19 mouse cellular contexts compared by ENCODE assay signal in the genomic region with DNA sequence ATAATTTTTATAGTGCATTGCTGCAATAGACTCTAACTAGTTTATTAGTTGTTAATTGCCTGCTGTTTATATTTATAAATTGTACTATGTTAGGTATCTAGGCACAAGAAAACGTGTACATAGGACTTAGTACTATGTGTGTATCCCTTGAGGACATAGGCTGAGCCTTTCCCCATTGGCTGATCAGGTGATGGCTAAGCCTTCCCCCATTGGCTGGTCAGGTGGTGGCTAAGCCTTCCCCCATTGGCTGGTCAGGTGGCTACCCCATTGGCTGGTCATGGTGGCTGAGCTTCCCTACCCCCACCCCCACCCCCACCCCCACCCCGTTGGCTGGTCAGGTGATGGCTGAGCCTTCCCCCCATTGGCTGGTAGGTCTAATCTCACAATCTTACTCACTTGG. TPM values are rescaled to one million over a fixed set of nuclear protein-coding genes. Genes with fewer than 3 reads are reported as not detected.
DNase-seq lines count a peak whose midpoint lies in the region; ATAC-seq and TF ChIP-seq lines count a peak whose summit lies in the region.
"Had no signal": no experiment of that assay in that cellular context is flagged by ENCODE, and none has a peak within 500 bp of the region (broad histone marks: within the 10 kb centered on the region; RNA-seq: fewer than 3 reads in every experiment).

No protein-coding gene starts in this region.

- no peak overlapping the region for H3K4me3 ChIP-seq in heart, postnatal 0 days (ENCODE audit: low read depth, low read length)
- H3K4me3 ChIP-seq in liver, embryonic 13.5 days (replicated peaks), result no peak overlapping the region
- no peak overlapping the region for H3K4me3 ChIP-seq in liver, embryonic 11.5 days (ENCODE audit: low read depth, low read length)
- H3K4me3 ChIP-seq: embryonic facial prominence, embryonic 12.5 days; heart, embryonic 12.5 days; hindbrain, embryonic 12.5 days had no signal

- peaks cover 15% of the 10 kb centered on the region for H3K4me1 ChIP-seq in heart, postnatal 0 days (ENCODE audit: control insufficient read depth, insufficient read depth)
- no peaks in the 10 kb centered on the region for H3K4me1 ChIP-seq in liver, embryonic 13.5 days (replicated peaks)
- H3K4me1 ChIP-seq in liver, embryonic 11.5 days (replicated peaks; ENCODE audit: control insufficient read depth, insufficient read depth, low read length), result no peaks in the 10 kb centered on the region
- H3K4me1 ChIP-seq: embryonic facial prominence, embryonic 12.5 days had no signal

- H3K36me3 ChIP-seq in heart, postnatal 0 days (replicated peaks; ENCODE audit: control insufficient read depth, insufficient read depth, low read length), result peaks cover 5% of the 10 kb centered on the region; the same call in 1 of the 2 replicates
- peaks cover 46% of the 10 kb centered on the region for H3K36me3 ChIP-seq in liver, embryonic 13.5 days
- H3K36me3 ChIP-seq in liver, embryonic 11.5 days (ENCODE audit: control insufficient read depth, insufficient read depth, low read length), result no peaks in the 10 kb centered on the region; the same call in 1 of the 2 replicates
- H3K36me3 ChIP-seq: embryonic facial prominence, embryonic 12.5 days had no signal

- no peak for TF ChIP-seq EP300 in heart, postnatal 0 days (IDR thresholded peaks at IDR 0.05; ENCODE audit: low read depth)

- WGBS in heart, postnatal 0 days, result 80% methylated on average over 2 of the region's 2 CpGs
- WGBS in liver, embryonic 13.5 days (ENCODE audit: insufficient replicate concordance), result 68% methylated on average over 2 of the region's 2 CpGs
- 81% methylated on average over 2 of the region's 2 CpGs for WGBS in liver, embryonic 11.5 days

- H3K9me3 ChIP-seq in heart, postnatal 0 days (replicated peaks; ENCODE audit: control insufficient read depth, low read length), result no peaks in the 10 kb centered on the region
- no peaks in the 10 kb centered on the region for H3K9me3 ChIP-seq in liver, embryonic 13.5 days (replicated peaks)
- H3K9me3 ChIP-seq in liver, embryonic 11.5 days (ENCODE audit: control insufficient read depth, low read length), result no peaks in the 10 kb centered on the region
- H3K9me3 ChIP-seq: embryonic facial prominence, embryonic 12.5 days; heart, embryonic 12.5 days; hindbrain, embryonic 12.5 days had no signal

- no peak overlapping the region for H3K9ac ChIP-seq in heart, postnatal 0 days (replicated peaks; ENCODE audit: low read depth, low read length)
- no peak overlapping the region for H3K9ac ChIP-seq in liver, embryonic 13.5 days
- H3K9ac ChIP-seq in liver, embryonic 11.5 days (ENCODE audit: low read depth, low read length), result no peak overlapping the region
- H3K9ac ChIP-seq: embryonic facial prominence, embryonic 12.5 days; heart, embryonic 12.5 days; hindbrain, embryonic 12.5 days had no signal

- H3K27ac ChIP-seq in heart, postnatal 0 days (ENCODE audit: low read depth), result peak overlapping the region; percentile 67; the same call in 1 of the 2 replicates
- H3K27ac ChIP-seq in liver, embryonic 13.5 days, result no peak overlapping the region
- no peak overlapping the region for H3K27ac ChIP-seq in liver, embryonic 11.5 days (ENCODE audit: low read depth, low read length)
- H3K27ac ChIP-seq: embryonic facial prominence, embryonic 12.5 days; hindbrain, embryonic 12.5 days; hindbrain, postnatal 0 days had no signal

- no peak for ATAC-seq in heart, postnatal 0 days (ENCODE audit: insufficient read depth, low read depth)
- peak; percentile 50; the same call in 1 of the 2 replicates for ATAC-seq in liver, embryonic 13.5 days (ENCODE audit: low read depth)
- no peak for ATAC-seq in liver, embryonic 11.5 days (replicated peaks; ENCODE audit: low FRiP score)
- ATAC-seq: forebrain, embryonic 16.5 days; hindbrain, postnatal 0 days; Patski had no signal

- intact Hi-C loops in heart, postnatal 14 days (cut with DNase I), result loop anchor here (2.0 kb wide), 1 partner anchor 113 kb away; a partner anchor contains a TSS

- TF ChIP-seq CTCF in heart, postnatal 0 days (IDR thresholded peaks at IDR 0.05; ENCODE audit: low read depth), result no peak

- no peak overlapping the region for H3K4me2 ChIP-seq in heart, postnatal 0 days (ENCODE audit: low read depth, low read length)
- H3K4me2 ChIP-seq in liver, embryonic 13.5 days, result no peak overlapping the region
- no peak overlapping the region for H3K4me2 ChIP-seq in liver, embryonic 11.5 days
- H3K4me2 ChIP-seq: embryonic facial prominence, embryonic 12.5 days; heart, embryonic 12.5 days; hindbrain, embryonic 12.5 days had no signal

- H3K27me3 ChIP-seq in heart, postnatal 0 days (ENCODE audit: control insufficient read depth, insufficient read depth, low read length), result no peaks in the 10 kb centered on the region
- no peaks in the 10 kb centered on the region for H3K27me3 ChIP-seq in liver, embryonic 13.5 days
- H3K27me3 ChIP-seq in liver, embryonic 11.5 days (replicated peaks; ENCODE audit: control insufficient read depth, insufficient read depth, low read length), result no peaks in the 10 kb centered on the region
- H3K27me3 ChIP-seq: embryonic facial prominence, embryonic 12.5 days; heart, embryonic 12.5 days; hindbrain, embryonic 12.5 days; Patski had no signal

- no peak for DNase-seq in heart, postnatal 0 days (ENCODE audit: low spot score)
- no peak for DNase-seq in heart, postnatal 14 days
- DNase-seq in liver, embryonic 13.5 days, result no peak
- no peak for DNase-seq in liver, embryonic 11.5 days (ENCODE audit: low spot score)
- peak; percentile 64 for DNase-seq in R1 (ENCODE audit: low read depth, low spot score)
- no peak for DNase-seq in retina, postnatal 1 day
- DNase-seq in thymus, postnatal 36 days, result no peak
- DNase-seq: adrenal gland, adult 8-10 months; cerebellum, adult 11-12 months; cerebellum, adult 9-10 months; cerebellum, postnatal 25 days; gastrocnemius, postnatal 14 days; heart, postnatal 4 days had no signal

RNA-seq across cellular contexts. Expression of a gene that starts 50.6 kb away (rescaled TPM):
- 32.3 and 36.1 TPM in 2 replicates for total RNA-seq in heart, postnatal 0 days (2014; rRNA removed; ENCODE audit: low replicate concordance)
- 24.3 and 26.3 TPM in 2 replicates for polyA plus RNA-seq in heart, postnatal 0 days (2015; fragmentation: Nextera tagmentation; extraction: Ambion mirVana)
- 10 to 100 TPM; 25.9 to 26.4 TPM for total RNA-seq in heart, postnatal 14 days (2021)
- polyA plus RNA-seq in liver, embryonic 13.5 days (2015; fragmentation: Nextera tagmentation; extraction: Ambion mirVana), result 20.7 and 22.0 TPM in 2 replicates
- polyA plus RNA-seq in liver, embryonic 11.5 days (2014; fragmentation: Nextera tagmentation; extraction: Ambion mirVana), result 45.9 and 47.5 TPM in 2 replicates
